Mouse (Mus musculus): ENCODE measurements around the gene Olfr324. TPM values are rescaled to one million over a fixed set of nuclear protein-coding genes. Genes with fewer than 3 reads are reported as not detected.

Olfr324 gene
- polyA plus RNA-seq, 1 experiment from 2014 or later: not detected

- Histone ChIP-seq H3K9me3 (ENCODE audit: control insufficient read depth) (no peaks in the 10 kb centered on the region), H3K27ac (ENCODE audit: low read depth, low read length) (0 out of 2 replicates have a peak overlapping the region, but pooled peaks have one; percentile 46), H3K36me3 (ENCODE audit: control insufficient read depth, insufficient read depth) (no peaks in the 10 kb centered on the region), H3K9ac (ENCODE audit: low read depth, low read length) (no peak overlapping the region), H3K4me3 (ENCODE audit: low read depth, low read length) (no peak overlapping the region), H3K27me3 (replicated peaks; ENCODE audit: control insufficient read depth, insufficient read depth, low read length) (peaks cover 53% of the 10 kb centered on the region), H3K4me1 (replicated peaks; ENCODE audit: control insufficient read depth, insufficient read depth, low read length) (peaks cover 4% of the 10 kb centered on the region; the same call in 1 of the 2 replicates), H3K4me2 (replicated peaks; ENCODE audit: low read depth) (peak overlapping the region; percentile 14; the same call in 1 of the 2 replicates)
- TF ChIP-seq CTCF (IDR thresholded peaks at IDR 0.05; ENCODE audit: low read depth): no peak
- ATAC-seq: peak; percentile 85
- WGBS: 18% methylated on average over 3 of the region's 3 CpGs
Measured at GRCm38 (mm10) chr11:58618369-58618768, 23.5 kb downstream of the Olfr324 start.

- Histone ChIP-seq H3K4me2 (replicated peaks; ENCODE audit: low read depth) (peak overlapping the region; percentile 14; the same call in 1 of the 2 replicates), H3K27ac (ENCODE audit: low read depth, low read length) (0 out of 2 replicates have a peak overlapping the region, but pooled peaks have one; percentile 46)
Measured at GRCm38 (mm10) chr11:58618793-58619192, 23.9 kb downstream of the Olfr324 start.

GRCm38 (mm10) chr11:58626146-58626545 is 31.2 kb downstream of the Olfr324 start:
- no peak overlapping the region for H3K4me2 ChIP-seq (replicated peaks; ENCODE audit: low read depth)
- peaks cover 3% of the 10 kb centered on the region; the same call in 1 of the 2 replicates for H3K4me1 ChIP-seq (replicated peaks; ENCODE audit: control insufficient read depth, insufficient read depth, low read length)
- no peak overlapping the region for H3K4me3 ChIP-seq (ENCODE audit: low read depth, low read length)
- no peaks in the 10 kb centered on the region for H3K9me3 ChIP-seq (ENCODE audit: control insufficient read depth)
- no peaks in the 10 kb centered on the region for H3K36me3 ChIP-seq (ENCODE audit: control insufficient read depth, insufficient read depth)
- H3K27ac ChIP-seq (ENCODE audit: low read depth, low read length): no peak overlapping the region
- 49% methylated on average over 4 of the region's 4 CpGs for WGBS
- H3K9ac ChIP-seq (ENCODE audit: low read depth, low read length): no peak overlapping the region
- TF ChIP-seq CTCF (IDR thresholded peaks at IDR 0.05; ENCODE audit: low read depth): no peak
- ATAC-seq: no peak
- peaks cover 59% of the 10 kb centered on the region for H3K27me3 ChIP-seq (replicated peaks; ENCODE audit: control insufficient read depth, insufficient read depth, low read length)

More at GRCm38 (mm10) chr11:58618793-58619192, 23.9 kb downstream of the Olfr324 start:
- Histone ChIP-seq H3K4me3 (ENCODE audit: low read depth, low read length) (no peak overlapping the region), H3K9ac (ENCODE audit: low read depth, low read length) (no peak overlapping the region), H3K36me3 (ENCODE audit: control insufficient read depth, insufficient read depth) (no peaks in the 10 kb centered on the region), H3K27me3 (replicated peaks; ENCODE audit: control insufficient read depth, insufficient read depth, low read length) (peaks cover 57% of the 10 kb centered on the region), H3K4me1 (replicated peaks; ENCODE audit: control insufficient read depth, insufficient read depth, low read length) (peaks cover 4% of the 10 kb centered on the region; the same call in 1 of the 2 replicates), H3K9me3 (ENCODE audit: control insufficient read depth) (no peaks in the 10 kb centered on the region)
- peak; percentile 70 for ATAC-seq
- WGBS: 59% methylated on average over 6 of the region's 6 CpGs
- no peak for TF ChIP-seq CTCF (IDR thresholded peaks at IDR 0.05; ENCODE audit: low read depth)

- WGBS: 60% methylated on average over 5 of the region's 5 CpGs
- no peak within 1 kb of the TSS for H3K27ac ChIP-seq (ENCODE audit: low read depth, low read length)
- no peaks in the 10 kb centered on the region for H3K36me3 ChIP-seq (ENCODE audit: control insufficient read depth, insufficient read depth)
- H3K4me1 ChIP-seq (replicated peaks; ENCODE audit: control insufficient read depth, insufficient read depth, low read length): peaks cover 3% of the 10 kb centered on the region; the same call in 1 of the 2 replicates
- no peak within 1 kb of the TSS for H3K9ac ChIP-seq (ENCODE audit: low read depth, low read length)
- H3K4me3 ChIP-seq (ENCODE audit: low read depth, low read length): no peak within 1 kb of the TSS
- H3K4me2 ChIP-seq (replicated peaks; ENCODE audit: low read depth): no peak within 1 kb of the TSS
- H3K9me3 ChIP-seq (ENCODE audit: control insufficient read depth): no peaks in the 10 kb centered on the region
- peaks cover 46% of the 10 kb centered on the region; the same call in 1 of the 2 replicates for H3K27me3 ChIP-seq (replicated peaks; ENCODE audit: control insufficient read depth, insufficient read depth, low read length)
- ATAC-seq: no peak
- no peak for TF ChIP-seq CTCF (IDR thresholded peaks at IDR 0.05; ENCODE audit: low read depth)
Measured at GRCm38 (mm10) chr11:58630401-58630800, 35.5 kb downstream of the Olfr324 start, which contains the start of gene Olfr323. TSS of gene Olfr323 (minus strand) at chr11:58630501.

- H3K4me1 ChIP-seq (replicated peaks; ENCODE audit: control insufficient read depth, insufficient read depth, low read length): peaks cover 3% of the 10 kb centered on the region; the same call in 1 of the 2 replicates
- H3K27ac ChIP-seq (ENCODE audit: low read depth, low read length): no peak overlapping the region
- no peak for TF ChIP-seq CTCF (IDR thresholded peaks at IDR 0.05; ENCODE audit: low read depth)
- H3K4me3 ChIP-seq (ENCODE audit: low read depth, low read length): no peak overlapping the region
- ATAC-seq: no peak
- no peaks in the 10 kb centered on the region for H3K36me3 ChIP-seq (ENCODE audit: control insufficient read depth, insufficient read depth)
- no peak overlapping the region for H3K4me2 ChIP-seq (replicated peaks; ENCODE audit: low read depth)
- H3K9me3 ChIP-seq (ENCODE audit: control insufficient read depth): no peaks in the 10 kb centered on the region
- H3K9ac ChIP-seq (ENCODE audit: low read depth, low read length): no peak overlapping the region
- peaks cover 49% of the 10 kb centered on the region for H3K27me3 ChIP-seq (replicated peaks; ENCODE audit: control insufficient read depth, insufficient read depth, low read length)
- 50% methylated on average over 4 of the region's 4 CpGs for WGBS
Measured at GRCm38 (mm10) chr11:58634878-58635277, 40.0 kb downstream of the Olfr324 start.

- Histone ChIP-seq H3K4me1 (replicated peaks; ENCODE audit: control insufficient read depth, insufficient read depth, low read length) (0 out of 2 replicates have a peak, but pooled peaks cover 5% of the 10 kb centered on the region), H3K4me3 (ENCODE audit: low read depth, low read length) (no peak overlapping the region), H3K9me3 (ENCODE audit: control insufficient read depth) (no peaks in the 10 kb centered on the region), H3K27me3 (replicated peaks; ENCODE audit: control insufficient read depth, insufficient read depth, low read length) (peaks cover 60% of the 10 kb centered on the region), H3K27ac (ENCODE audit: low read depth, low read length) (no peak overlapping the region), H3K36me3 (ENCODE audit: control insufficient read depth, insufficient read depth) (no peaks in the 10 kb centered on the region), H3K4me2 (replicated peaks; ENCODE audit: low read depth) (no peak overlapping the region), H3K9ac (ENCODE audit: low read depth, low read length) (no peak overlapping the region)
- ATAC-seq: no peak
- TF ChIP-seq CTCF (IDR thresholded peaks at IDR 0.05; ENCODE audit: low read depth): peak; percentile 86
- 13% methylated on average over 3 of the region's 4 CpGs for WGBS
Measured at GRCm38 (mm10) chr11:58636376-58636977, 41.6 kb downstream of the Olfr324 start.

Data from intestine, postnatal 0 days (tissue).